Mouse (Mus musculus): Measurements from ENCODE around the gene Gprin2.

Gprin2 gene

GRCm38 (mm10) chr14:34208651-34209050 lies 7.2 kb upstream of the Gprin2 start:
- in situ Hi-C loops (cut with MboI; ENCODE audit: unreplicated experiment in 2 of 2), result no loop called here

GRCm38 (mm10) chr14:34207996-34208395 lies 6.5 kb upstream of the Gprin2 start:
- in situ Hi-C loops (cut with MboI; ENCODE audit: unreplicated experiment in 2 of 2), result no loop called here

- in situ Hi-C loops (cut with MboI; ENCODE audit: unreplicated experiment in 2 of 2), result no loop called here
Measured at GRCm38 (mm10) chr14:34200738-34201230, 669 bp downstream of the Gprin2 start.

GRCm38 (mm10) chr14:34196706-34197105 lies 4.7 kb downstream of the Gprin2 start:
- in situ Hi-C loops (cut with MboI; ENCODE audit: unreplicated experiment in 2 of 2), result no loop called here

- in situ Hi-C loops (cut with MboI; ENCODE audit: unreplicated experiment in 2 of 2), result no loop called here
Measured at GRCm38 (mm10) chr14:34195466-34195865, 6.0 kb downstream of the Gprin2 start.

- in situ Hi-C loops (cut with MboI; ENCODE audit: unreplicated experiment in 2 of 2), result no loop called here
Measured at GRCm38 (mm10) chr14:34193879-34194278, 7.6 kb downstream of the Gprin2 start.

- in situ Hi-C loops (cut with MboI; ENCODE audit: unreplicated experiment in 2 of 2), result no loop called here
Measured at GRCm38 (mm10) chr14:34190361-34190760, 11.1 kb downstream of the Gprin2 start.

- in situ Hi-C loops (cut with MboI; ENCODE audit: unreplicated experiment in 2 of 2), result loop anchor here in 1 of 2 experiments (5.0 kb wide), 1 partner anchor 41 kb away; no protein-coding TSS in a partner anchor
Measured at GRCm38 (mm10) chr14:34188629-34189028, 12.8 kb downstream of the Gprin2 start.

- in situ Hi-C loops (cut with MboI; ENCODE audit: unreplicated experiment in 2 of 2), result no loop called here
Measured at GRCm38 (mm10) chr14:34183101-34183500, 18.4 kb downstream of the Gprin2 start.

- in situ Hi-C loops (cut with MboI; ENCODE audit: unreplicated experiment in 2 of 2), result no loop called here
Measured at GRCm38 (mm10) chr14:34179351-34179750, 22.1 kb downstream of the Gprin2 start.

GRCm38 (mm10) chr14:34171107-34171506 lies 30.3 kb downstream of the Gprin2 start:
- in situ Hi-C loops (cut with MboI; ENCODE audit: unreplicated experiment in 2 of 2), result no loop called here

- in situ Hi-C loops (cut with MboI; ENCODE audit: unreplicated experiment in 2 of 2), result no loop called here
Measured at GRCm38 (mm10) chr14:34155752-34156151, 45.7 kb downstream of the Gprin2 start.

GRCm38 (mm10) chr14:34154601-34155337 lies 46.7 kb downstream of the Gprin2 start:
- in situ Hi-C loops (cut with MboI; ENCODE audit: unreplicated experiment in 2 of 2), result no loop called here

GRCm38 (mm10) chr14:34152342-34152741 lies 49.1 kb downstream of the Gprin2 start, which contains the start of gene Npy4r:
TSS of gene Npy4r (minus strand) at chr14:34152489.
- in situ Hi-C loops (cut with MboI; ENCODE audit: unreplicated experiment in 2 of 2), result no loop called here

- in situ Hi-C loops (cut with MboI; ENCODE audit: unreplicated experiment in 2 of 2), result no loop called here
Measured at GRCm38 (mm10) chr14:34142915-34143314, 58.5 kb downstream of the Gprin2 start.

GRCm38 (mm10) chr14:34142316-34142715 lies 59.1 kb downstream of the Gprin2 start:
- in situ Hi-C loops (cut with MboI; ENCODE audit: unreplicated experiment in 2 of 2), result no loop called here

- in situ Hi-C loops (cut with MboI; ENCODE audit: unreplicated experiment in 2 of 2), result no loop called here
Measured at GRCm38 (mm10) chr14:34139671-34140664, 61.5 kb downstream of the Gprin2 start.

Measured in v-Abl transformed pro-B cells (cell line).